Mouse (Mus musculus) MEL (cell line): ENCODE data around the gene Osbpl3. TPM values are rescaled to one million over a fixed set of nuclear protein-coding genes. Genes with fewer than 3 reads are reported as not detected.

ENCODE experiments used
- DNase-seq: peaks from one replicate; pipeline ENCODE4 v3.0.0; 2011; ENCODE audit warnings: low read depth, low spot score
- H3K27ac ChIP-seq: 2 replicates; pipeline ENCODE4 v1.5.1; 2012; ENCODE audit warnings: low read depth, mild to moderate bottlenecking, control low read depth, low read length, moderate library complexity; ENCODE audit not compliant: control insufficient read depth
- H3K27me3 ChIP-seq, 2 experiments: fragments of 150-350 bp in 1 of 2; sonication (generic) in 1 of 2; 2 replicates each; pipeline ENCODE4 v1.6.1; 2012; ENCODE audit warnings: low read length in 2 of 2, mild to moderate bottlenecking in 2 of 2, improper control_type of control experiment in 1 of 2, moderate library complexity in 1 of 2; ENCODE audit not compliant: insufficient read depth in 2 of 2, control insufficient read depth in 1 of 2
- H3K36me3 ChIP-seq, 2 experiments: 2 replicates each; pipeline ENCODE4 v1.6.1; 2012 to 2014; ENCODE audit warnings: low read length in 2 of 2, improper control_type of control experiment in 1 of 2, inconsistent platforms in 1 of 2, mild to moderate bottlenecking in 1 of 2; ENCODE audit not compliant: insufficient read depth in 2 of 2, control insufficient read depth in 1 of 2
- H3K4me1 ChIP-seq, 2 experiments: fragments of 150-350 bp in 1 of 2; sonication (generic) in 1 of 2; 2 replicates each; pipeline ENCODE4 v1.6.1; 2012; ENCODE audit warnings: low read length in 2 of 2, improper control_type of control experiment in 1 of 2, mild to moderate bottlenecking in 1 of 2; ENCODE audit not compliant: insufficient read depth in 2 of 2, control insufficient read depth in 1 of 2
- H3K4me3 ChIP-seq, 2 experiments: fragments of 150-350 bp in 1 of 2; sonication (generic) in 1 of 2; 2 replicates each; pipeline ENCODE4 v1.5.1; 2012; ENCODE audit warnings: low read depth in 2 of 2, low read length in 2 of 2, mild to moderate bottlenecking in 2 of 2, moderate library complexity in 2 of 2, control low read depth in 1 of 2, improper control_type of control experiment in 1 of 2; ENCODE audit not compliant: control insufficient read depth in 1 of 2, insufficient read depth in 1 of 2
- H3K79me2 ChIP-seq: 2 replicates; pipeline ENCODE4 v1.6.1; 2012; ENCODE audit warnings: mild to moderate bottlenecking, low read length, moderate library complexity; ENCODE audit not compliant: control insufficient read depth, poor library complexity, insufficient read depth
- H3K9ac ChIP-seq: 2 replicates; pipeline ENCODE4 v1.6.1; 2012; ENCODE audit warnings: low read depth, mild to moderate bottlenecking, control low read depth, low read length, moderate library complexity; ENCODE audit not compliant: control insufficient read depth, poor library complexity, severe bottlenecking
- H3K9me3 ChIP-seq: fragments of 150-350 bp; sonication (generic); replicated peaks from 2 replicates; pipeline ENCODE4 v1.6.1; 2012; ENCODE audit warnings: mild to moderate bottlenecking, low read length, improper control_type of control experiment, moderate library complexity; ENCODE audit not compliant: insufficient read depth
- BHLHE40 ChIP-seq: IDR thresholded peaks from 2 replicates; pipeline ENCODE4 v1.6.1; 2012; ENCODE audit warnings: low read depth, mild to moderate bottlenecking, inconsistent platforms, low read length, improper control_type of control experiment, borderline replicate concordance
- CHD2 ChIP-seq: IDR thresholded peaks from 2 replicates; pipeline ENCODE4 v1.6.1; 2011; ENCODE audit warnings: low read length, improper control_type of control experiment
- CTCF ChIP-seq, 3 experiments: IDR thresholded peaks in 2 of 3; conservative IDR thresholded peaks in 1 of 3; 2 replicates each; pipeline ENCODE4 v1.5.1; 2011 to 2012; ENCODE audit warnings: low read length in 3 of 3, low read depth in 2 of 3, mild to moderate bottlenecking in 2 of 3, improper control_type of control experiment in 1 of 3, inconsistent platforms in 1 of 3, mixed read lengths in 1 of 3, moderate library complexity in 1 of 3; ENCODE audit not compliant: control insufficient read depth in 1 of 3, insufficient read depth in 1 of 3, poor library complexity in 1 of 3, severe bottlenecking in 1 of 3
- ETS1 ChIP-seq: IDR thresholded peaks from 2 replicates; pipeline ENCODE4 v1.6.1; 2012; ENCODE audit warnings: low read depth, mild to moderate bottlenecking, inconsistent platforms, low read length, improper control_type of control experiment, moderate library complexity
- GATA1 ChIP-seq: IDR thresholded peaks from 2 replicates; pipeline ENCODE4 v1.6.1; 2011; ENCODE audit warnings: low read depth, low read length, improper control_type of control experiment
- HCFC1 ChIP-seq: IDR thresholded peaks from 2 replicates; pipeline ENCODE4 v1.6.1; 2012; ENCODE audit warnings: low read depth, mild to moderate bottlenecking, inconsistent platforms, low read length, improper control_type of control experiment, moderate library complexity
- MAFK ChIP-seq: IDR thresholded peaks from 2 replicates; pipeline ENCODE4 v1.6.1; 2011; ENCODE audit warnings: low read depth, mild to moderate bottlenecking, low read length, improper control_type of control experiment, borderline replicate concordance
- MAZ ChIP-seq: IDR thresholded peaks from 2 replicates; pipeline ENCODE4 v1.6.1; 2012; ENCODE audit warnings: low read depth, mild to moderate bottlenecking, inconsistent platforms, low read length, improper control_type of control experiment
- MEF2A ChIP-seq: IDR thresholded peaks from 2 replicates; pipeline ENCODE4 v1.6.1; 2014; ENCODE audit warnings: low read depth, mild to moderate bottlenecking, inconsistent platforms, low read length, improper control_type of control experiment; ENCODE audit not compliant: poor library complexity, insufficient replicate concordance, severe bottlenecking; ENCODE audit errors: extremely low read depth
- MYB ChIP-seq: IDR thresholded peaks from 2 replicates; pipeline ENCODE4 v1.6.1; 2011; ENCODE audit warnings: mild to moderate bottlenecking, low read depth, low read length, improper control_type of control experiment
- POLR2AphosphoS2 ChIP-seq: IDR thresholded peaks from 2 replicates; pipeline ENCODE4 v1.6.1; 2011; ENCODE audit warnings: low read length, improper control_type of control experiment
- RAD21 ChIP-seq: IDR thresholded peaks from 2 replicates; pipeline ENCODE4 v1.6.1; 2011; ENCODE audit warnings: mild to moderate bottlenecking, low read depth, low read length, improper control_type of control experiment
- RCOR1 ChIP-seq: IDR thresholded peaks from 2 replicates; pipeline ENCODE4 v1.6.1; 2012; ENCODE audit warnings: low read depth, mild to moderate bottlenecking, inconsistent platforms, low read length, improper control_type of control experiment
- SMC3 ChIP-seq: IDR thresholded peaks from 2 replicates; pipeline ENCODE4 v1.6.1; 2011; ENCODE audit warnings: low read depth, low read length, improper control_type of control experiment
- TAL1 ChIP-seq: IDR thresholded peaks from 2 replicates; pipeline ENCODE4 v1.6.1; 2012; ENCODE audit warnings: mild to moderate bottlenecking, inconsistent platforms, low read length, moderate library complexity, mixed read lengths
- TBP ChIP-seq: IDR thresholded peaks from 2 replicates; pipeline ENCODE4 v1.8.0; 2011; ENCODE audit warnings: low read depth, low read length, improper control_type of control experiment
- TCF12 ChIP-seq: IDR thresholded peaks from 2 replicates; pipeline ENCODE4 v1.6.1; 2014; ENCODE audit warnings: low read depth, mild to moderate bottlenecking, inconsistent platforms, low read length, improper control_type of control experiment, moderate library complexity
- UBTF ChIP-seq: IDR thresholded peaks from 2 replicates; pipeline ENCODE4 v1.6.1; 2012; ENCODE audit warnings: low read depth, mild to moderate bottlenecking, inconsistent platforms, low read length, improper control_type of control experiment, moderate library complexity, borderline replicate concordance; ENCODE audit not compliant: insufficient read depth
- USF1 ChIP-seq: IDR thresholded peaks from 2 replicates; pipeline ENCODE4 v1.6.1; 2014; ENCODE audit warnings: low read depth, mild to moderate bottlenecking, inconsistent platforms, low read length, improper control_type of control experiment, moderate library complexity
- USF2 ChIP-seq, 2 experiments: IDR thresholded peaks; 2 replicates each; pipeline ENCODE4 v1.6.1; 2011 to 2012; ENCODE audit warnings: improper control_type of control experiment in 2 of 2, low read length in 2 of 2, borderline replicate concordance in 1 of 2, inconsistent platforms in 1 of 2, low read depth in 1 of 2, mild to moderate bottlenecking in 1 of 2; ENCODE audit not compliant: insufficient read depth in 1 of 2
- ZC3H11A ChIP-seq: IDR thresholded peaks from 2 replicates; pipeline ENCODE4 v1.6.1; 2012; ENCODE audit warnings: low read depth, mild to moderate bottlenecking, inconsistent platforms, low read length, improper control_type of control experiment
- ZNF384 ChIP-seq: IDR thresholded peaks from 2 replicates; pipeline ENCODE4 v1.6.1; 2012; ENCODE audit warnings: low read depth, mild to moderate bottlenecking, inconsistent platforms, low read length, improper control_type of control experiment
- polyA plus RNA-seq, 2 experiments: library from polyadenylated mRNA; stranded (reverse) in 1 of 2; unstranded in 1 of 2; fragments of >175 nt in 1 of 2; fragments of >200 nt in 1 of 2; gene quantifications; 2 replicates each; pipeline versions ENCODE4 v1.2.1 to v1.2.4; 2012; ENCODE audit warnings: low replicate concordance in 2 of 2, low read depth in 1 of 2; ENCODE audit not compliant: insufficient read length in 2 of 2, insufficient read depth in 1 of 2, missing spikeins in 1 of 2
- total RNA-seq: library from RNA; depleted of rRNA; stranded (reverse); fragments of 300-350 nt; gene quantifications from 2 replicates; pipeline ENCODE4 v1.2.3, GENCODE M21; 2012

The Osbpl3 gene
- total and polyA plus RNA-seq, 3 experiments, result 4.9 to 5.6 TPM; not detected in 1

DNA sequence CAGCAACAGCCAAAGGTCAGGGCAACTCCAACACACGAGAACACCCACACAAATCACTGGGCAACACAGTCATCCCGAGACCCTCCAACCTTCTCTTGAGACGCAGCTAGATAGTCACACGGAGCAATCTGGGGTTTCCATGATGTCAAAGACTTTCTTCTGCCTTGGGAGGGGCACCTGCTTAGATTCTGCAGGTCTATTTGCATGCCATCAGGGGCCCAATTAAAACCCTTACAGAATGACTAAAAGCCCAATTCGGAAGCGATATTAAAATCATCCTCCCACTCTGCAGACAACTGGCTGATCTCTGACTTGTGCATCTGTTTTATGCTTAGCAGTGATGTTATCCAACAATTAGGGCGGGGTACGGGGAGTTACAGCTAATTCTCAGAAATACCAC is 62.0 kb downstream of the Osbpl3 start:
- H3K4me1 ChIP-seq, result no peaks in the 10 kb centered on the region

GRCm38 (mm10) chr6:50391951-50392350 is 64.0 kb downstream of the Osbpl3 start:
- no peak for DNase-seq
- no peak overlapping the region for H3K27ac ChIP-seq
- H3K4me1 ChIP-seq, result no peaks in the 10 kb centered on the region
- no peaks in the 10 kb centered on the region for H3K79me2 ChIP-seq
- no peaks in the 10 kb centered on the region for H3K9me3 ChIP-seq
- TF ChIP-seq MAFK (no peak), CTCF (IDR thresholded peaks at IDR 0.05 in 2 of 3, conservative IDR thresholded peaks at IDR 0.05 in 1 of 3; ENCODE audit: control insufficient read depth in 1 of 3, insufficient read depth in 1 of 3, low read depth in 2 of 3, low read length in 3 of 3, poor library complexity in 1 of 3, severe bottlenecking in 1 of 3) (no peak)
- H3K36me3 ChIP-seq, result no peaks in the 10 kb centered on the region
- H3K9ac ChIP-seq, result no peak overlapping the region
- H3K27me3 ChIP-seq, result no peaks in the 10 kb centered on the region
- H3K4me3 ChIP-seq, result no peak overlapping the region

More for the DNA sequence above, 62.0 kb downstream of the Osbpl3 start:
- no peak overlapping the region for H3K27ac ChIP-seq
- no peaks in the 10 kb centered on the region for H3K79me2 ChIP-seq
- no peak for TF ChIP-seq POLR2AphosphoS2
- no peak for TF ChIP-seq MAFK
- TF ChIP-seq ZNF384, result no peak
- no peak for TF ChIP-seq ETS1
- TF ChIP-seq MAZ, result no peak
- no peak for TF ChIP-seq HCFC1
- no peak for TF ChIP-seq TAL1
- no peak for TF ChIP-seq BHLHE40
- TF ChIP-seq TBP, result no peak
- no peak for TF ChIP-seq SMC3
- no peak for TF ChIP-seq MYB
- no peak for TF ChIP-seq CTCF (IDR thresholded peaks at IDR 0.05 in 2 of 3, conservative IDR thresholded peaks at IDR 0.05 in 1 of 3; ENCODE audit: control insufficient read depth in 1 of 3, insufficient read depth in 1 of 3, low read depth in 2 of 3, low read length in 3 of 3, poor library complexity in 1 of 3, severe bottlenecking in 1 of 3)
- TF ChIP-seq TCF12, result no peak
- TF ChIP-seq, all 39 proteins: peak for 0
- Histone ChIP-seq H3K4me3 (no peak overlapping the region), H3K9ac (no peak overlapping the region), H3K27me3 (no peaks in the 10 kb centered on the region), H3K36me3 (no peaks in the 10 kb centered on the region), H3K9me3 (no peaks in the 10 kb centered on the region)
- no peak for DNase-seq

DNA sequence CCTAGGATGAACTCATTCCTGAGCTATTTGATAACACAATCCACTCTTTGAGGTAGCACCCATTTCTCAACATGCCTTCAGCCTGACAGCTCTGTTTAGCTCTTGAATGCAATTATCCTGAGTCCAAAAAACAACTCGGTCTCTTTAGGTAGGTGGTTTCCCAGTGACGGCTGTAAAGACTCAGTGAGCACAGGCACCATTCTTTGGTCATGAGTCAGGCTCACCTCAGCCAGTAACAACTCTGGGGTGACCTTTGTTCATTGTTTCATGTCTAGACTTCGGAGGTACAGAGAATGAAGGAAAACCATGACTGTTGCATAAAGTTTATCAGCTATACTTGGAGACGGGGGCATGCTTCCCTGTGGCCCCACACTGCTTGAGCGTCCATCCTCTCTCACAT is 65.7 kb downstream of the Osbpl3 start:
- no peaks in the 10 kb centered on the region for H3K79me2 ChIP-seq
- no peaks in the 10 kb centered on the region for H3K9me3 ChIP-seq
- no peaks in the 10 kb centered on the region for H3K27me3 ChIP-seq
- H3K9ac ChIP-seq, result no peak overlapping the region
- H3K27ac ChIP-seq, result no peak overlapping the region
- DNase-seq, result no peak
- no peak overlapping the region for H3K4me3 ChIP-seq
- H3K36me3 ChIP-seq, result no peaks in the 10 kb centered on the region
- no peak for TF ChIP-seq RCOR1
- no peak for TF ChIP-seq MEF2A
- TF ChIP-seq ZNF384, result no peak
- no peak for TF ChIP-seq TAL1
- no peak for TF ChIP-seq CHD2
- no peak for TF ChIP-seq GATA1
- no peak for TF ChIP-seq MAZ
- TF ChIP-seq POLR2AphosphoS2, result no peak
- no peak for TF ChIP-seq BHLHE40
- no peak for TF ChIP-seq ZC3H11A
- TF ChIP-seq USF2 (IDR thresholded peaks at IDR 0.05; ENCODE audit: borderline replicate concordance in 1 of 2, insufficient read depth in 1 of 2, low read depth in 1 of 2, low read length in 2 of 2), result no peak
- no peak for TF ChIP-seq USF1
- TF ChIP-seq RAD21, result no peak
- no peak for TF ChIP-seq UBTF
- no peak for TF ChIP-seq SMC3
- no peak for TF ChIP-seq MYB
- H3K4me1 ChIP-seq, result no peaks in the 10 kb centered on the region
